Mouse (Mus musculus) limb, embryonic 11.5 days (tissue): ENCODE results near the gene Nexn. TPM values are rescaled to one million over a fixed set of nuclear protein-coding genes. Genes with fewer than 3 reads are reported as not detected.
"Not testable (repeated sequence)": the region's sequence is repeated elsewhere in the genome, so short reads cannot be mapped to it uniquely, and the experiment has no call there.

Experiments
- ATAC-seq: fragments of 200-750 bp; cut with Nextera tagmentation; 2 replicates; pipeline ENCODE4 v1.8.0; 2017; ENCODE audit warnings: low read depth; ENCODE audit not compliant: insufficient number of reproducible peaks, low FRiP score, low TSS enrichment
- DNase-seq: peaks from one replicate; pipeline ENCODE4 v3.0.0-alpha.2; 2015; ENCODE audit warnings: low spot score
- H3K27ac ChIP-seq: fragments of 300-500 bp; sonication (generic); replicated peaks from 2 replicates; pipeline ENCODE4 v1.5.1; 2014; ENCODE audit warnings: low read depth, mild to moderate bottlenecking, low read length
- H3K27me3 ChIP-seq: fragments of 300-500 bp; sonication (generic); 2 replicates; pipeline ENCODE4 v1.6.1; 2014; ENCODE audit warnings: mild to moderate bottlenecking, low read length, mixed read lengths; ENCODE audit not compliant: control insufficient read depth, insufficient read depth
- H3K36me3 ChIP-seq: fragments of 300-500 bp; sonication (generic); 2 replicates; pipeline ENCODE4 v1.6.1; 2014; ENCODE audit warnings: mild to moderate bottlenecking, low read length, moderate library complexity, mixed read lengths; ENCODE audit not compliant: control insufficient read depth, insufficient read depth
- H3K4me1 ChIP-seq: fragments of 300-500 bp; sonication (generic); 2 replicates; pipeline ENCODE4 v1.6.1; 2014; ENCODE audit warnings: low read length, mixed read lengths; ENCODE audit not compliant: control insufficient read depth, insufficient read depth
- H3K4me2 ChIP-seq: fragments of 300-500 bp; sonication (generic); 2 replicates; pipeline ENCODE4 v1.6.1; 2014; ENCODE audit warnings: low read depth, mild to moderate bottlenecking, moderate library complexity; ENCODE audit not compliant: severe bottlenecking
- H3K4me3 ChIP-seq: fragments of 300-500 bp; sonication (generic); 2 replicates; pipeline ENCODE4 v1.5.1; 2014; ENCODE audit warnings: low read depth, low read length
- H3K9ac ChIP-seq: fragments of 300-500 bp; sonication (generic); 2 replicates; pipeline ENCODE4 v1.6.1; 2014; ENCODE audit warnings: mild to moderate bottlenecking, low read length
- H3K9me3 ChIP-seq: fragments of 300-500 bp; sonication (generic); 2 replicates; pipeline ENCODE4 v1.6.1; 2016; ENCODE audit warnings: low read length; ENCODE audit not compliant: control insufficient read depth
- WGBS: fragments of 180-500 bp; shearing (Covaris S2); extraction: QIAGEN DNeasy Blood & Tissue Kit; methylation state at CpG from one replicate; pipeline ENCODE4 v1.1.7; 2014; 5-methylcytosine and 5-hydroxymethylcytosine counted together
- polyA plus RNA-seq: library from polyadenylated mRNA; unstranded; fragments of >200 nt; fragmentation: Nextera tagmentation; extraction: Ambion mirVana; gene quantifications from 2 replicates; pipeline ENCODE4 v1.2.1, GENCODE M21; 2014

The Nexn gene
- polyA plus RNA-seq, 1 experiment from 2014 or later: 8.7 TPM

GRCm38 (mm10) chr3:152204577-152204976 lies 61.6 kb downstream of the Nexn start:
- peaks cover 2% of the 10 kb centered on the region; the same call in 1 of the 2 replicates for H3K4me1 ChIP-seq
- no peaks in the 10 kb centered on the region for H3K27me3 ChIP-seq
- H3K9ac ChIP-seq: no peak overlapping the region
- no peak overlapping the region for H3K4me2 ChIP-seq
- 78% methylated on average over 3 of the region's 3 CpGs for WGBS
- H3K27ac ChIP-seq: no peak overlapping the region
- DNase-seq (no peak), ATAC-seq (no peak)
- no peaks in the 10 kb centered on the region for H3K9me3 ChIP-seq
- no peaks in the 10 kb centered on the region for H3K36me3 ChIP-seq
- H3K4me3 ChIP-seq: no peak overlapping the region

- 58% methylated on average over 3 of the region's 3 CpGs for WGBS
- no peak overlapping the region for H3K4me2 ChIP-seq
- H3K4me1 ChIP-seq: peaks cover under 1% of the 10 kb centered on the region; the same call in 1 of the 2 replicates
- H3K27me3 ChIP-seq: no peaks in the 10 kb centered on the region
- H3K4me3 ChIP-seq: no peak overlapping the region
- ATAC-seq (no peak), DNase-seq (no peak)
- no peaks in the 10 kb centered on the region for H3K36me3 ChIP-seq
- H3K9me3 ChIP-seq: no peaks in the 10 kb centered on the region
- H3K27ac ChIP-seq: no peak overlapping the region
- no peak overlapping the region for H3K9ac ChIP-seq
These were observed 62.2 kb downstream of the Nexn start for GRCm38 (mm10) chr3:152203996-152204395.

- Histone ChIP-seq H3K9ac (no peak overlapping the region), H3K4me1 (no peaks in the 10 kb centered on the region), H3K9me3 (no peaks in the 10 kb centered on the region), H3K36me3 (no peaks in the 10 kb centered on the region), H3K4me3 (no peak overlapping the region), H3K27me3 (no peaks in the 10 kb centered on the region), H3K4me2 (no peak overlapping the region), H3K27ac (no peak overlapping the region)
- ATAC-seq (no peak), DNase-seq (no peak)
- WGBS: 89% methylated on average over 6 of the region's 6 CpGs
These were observed 62.7 kb downstream of the Nexn start for GRCm38 (mm10) chr3:152203411-152203810.

GRCm38 (mm10) chr3:152202942-152203341 lies 63.2 kb downstream of the Nexn start:
- Histone ChIP-seq H3K9ac (no peak overlapping the region), H3K27me3 (no peaks in the 10 kb centered on the region), H3K4me3 (no peak overlapping the region)

GRCm38 (mm10) chr3:152201651-152202050 lies 64.5 kb downstream of the Nexn start:
- DNase-seq (no peak), ATAC-seq (no peak)
- Histone ChIP-seq H3K27me3 (no peaks in the 10 kb centered on the region), H3K27ac (no peak overlapping the region), H3K9ac (no peak overlapping the region), H3K9me3 (no peaks in the 10 kb centered on the region), H3K4me1 (no peaks in the 10 kb centered on the region), H3K4me2 (no peak overlapping the region), H3K36me3 (no peaks in the 10 kb centered on the region), H3K4me3 (no peak overlapping the region)
- 57% methylated on average over 2 of the region's 2 CpGs for WGBS

More at GRCm38 (mm10) chr3:152202942-152203341, 63.2 kb downstream of the Nexn start:
- Histone ChIP-seq H3K36me3 (no peaks in the 10 kb centered on the region), H3K9me3 (no peaks in the 10 kb centered on the region), H3K4me2 (no peak overlapping the region), H3K4me1 (no peaks in the 10 kb centered on the region), H3K27ac (no peak overlapping the region)
- ATAC-seq (no peak), DNase-seq (no peak)

GRCm38 (mm10) chr3:152201181-152201580 lies 65.0 kb downstream of the Nexn start:
- WGBS: 85% methylated on average over 3 of the region's 3 CpGs
- no peaks in the 10 kb centered on the region for H3K9me3 ChIP-seq
- no peaks in the 10 kb centered on the region for H3K27me3 ChIP-seq
- ATAC-seq (no peak), DNase-seq (no peak)
- no peak overlapping the region for H3K27ac ChIP-seq
- H3K4me3 ChIP-seq: no peak overlapping the region
- H3K36me3 ChIP-seq: no peaks in the 10 kb centered on the region
- H3K4me2 ChIP-seq: no peak overlapping the region
- H3K4me1 ChIP-seq: no peaks in the 10 kb centered on the region
- H3K9ac ChIP-seq: no peak overlapping the region

- 71% methylated on average over 3 of the region's 3 CpGs for WGBS
- no peak overlapping the region for H3K4me2 ChIP-seq
- no peak overlapping the region for H3K27ac ChIP-seq
- H3K9me3 ChIP-seq: no peaks in the 10 kb centered on the region
- H3K9ac ChIP-seq: no peak overlapping the region
- no peaks in the 10 kb centered on the region for H3K36me3 ChIP-seq
- ATAC-seq: no peak
- H3K4me3 ChIP-seq: no peak overlapping the region
- H3K4me1 ChIP-seq: no peaks in the 10 kb centered on the region
- no peaks in the 10 kb centered on the region for H3K27me3 ChIP-seq
- no peak for DNase-seq
These were observed 67.0 kb downstream of the Nexn start for GRCm38 (mm10) chr3:152199125-152199524.

GRCm38 (mm10) chr3:152197246-152197645 lies 68.9 kb downstream of the Nexn start:
- DNase-seq, H3K36me3 ChIP-seq, H3K9me3 ChIP-seq, H3K4me1 ChIP-seq, ATAC-seq, H3K27me3 ChIP-seq, H3K27ac ChIP-seq, H3K4me3 ChIP-seq, H3K4me2 ChIP-seq, H3K9ac ChIP-seq: not testable (repeated sequence)
- WGBS: 22% methylated on average over 2 of the region's 2 CpGs

GRCm38 (mm10) chr3:152193635-152194097 lies 72.5 kb downstream of the Nexn start:
- H3K27me3 ChIP-seq: no peaks in the 10 kb centered on the region
- H3K4me1 ChIP-seq: no peaks in the 10 kb centered on the region
- H3K4me2 ChIP-seq: peak overlapping the region; percentile 52
- DNase-seq: peak; percentile 80
- no peaks in the 10 kb centered on the region for H3K36me3 ChIP-seq
- under 1% methylated on average over 17 of the region's 17 CpGs for WGBS
- no peaks in the 10 kb centered on the region for H3K9me3 ChIP-seq
- peak overlapping the region; percentile 49 for H3K4me3 ChIP-seq
- H3K27ac ChIP-seq: peak overlapping the region; percentile 38; the same call in 1 of the 2 replicates
- ATAC-seq: peak; percentile 92
- H3K9ac ChIP-seq: peak overlapping the region; percentile 62
